Mouse (Mus musculus): ENCODE results near the gene Mthfd1l. TPM values are rescaled to one million over a fixed set of nuclear protein-coding genes. Genes with fewer than 3 reads are reported as not detected.

Mthfd1l gene
- under 1 TPM; 0.72 to 0.74 TPM for total RNA-seq (2021)
- long read RNA-seq, experiment 1, partial matches to known transcripts: 0 of 3 reads
- long read RNA-seq, experiment 1, other reads (novel, unspliced or antisense): 3 of 3 reads
- long read RNA-seq, experiment 2, partial matches to known transcripts: 0 of 1 reads
- long read RNA-seq, experiment 2, other reads (novel, unspliced or antisense): 1 of 1 reads

GRCm38 (mm10) chr10:3972981-3973588 lies at the start of gene Mthfd1l:
TSS of gene Mthfd1l (plus strand) at chr10:3973118.
- peak; percentile 62 to 70 for DNase-seq
- intact Hi-C loops (cut with DNase I): no loop called here

GRCm38 (mm10) chr10:3928008-3928545 lies 44.8 kb upstream of the Mthfd1l start:
- intact Hi-C loops (cut with DNase I): no loop called here

DNA sequence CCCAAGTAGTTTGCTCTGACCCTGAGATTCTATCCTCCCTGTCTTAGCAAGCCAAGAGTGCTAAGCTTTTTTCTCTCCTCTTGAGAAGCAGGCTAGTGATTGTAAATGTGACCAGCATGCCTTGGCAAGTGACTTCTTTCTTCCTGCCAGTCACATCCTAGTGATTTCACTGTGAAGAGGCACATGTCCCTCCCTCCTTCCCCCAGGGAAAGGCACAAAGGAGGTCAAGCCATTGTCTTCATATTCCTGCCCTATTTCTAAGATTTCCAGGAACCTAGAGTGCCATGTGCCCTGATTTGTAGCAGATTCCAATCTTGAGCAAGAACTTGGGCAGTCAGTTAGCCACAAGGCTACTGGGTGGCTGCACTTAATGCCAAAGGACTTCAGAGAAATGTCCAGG lies 41.1 kb upstream of the Mthfd1l start:
- DNase-seq: no peak
- intact Hi-C loops (cut with DNase I): no loop called here

More at GRCm38 (mm10) chr10:3928008-3928545, 44.8 kb upstream of the Mthfd1l start:
- DNase-seq: no peak

DNA sequence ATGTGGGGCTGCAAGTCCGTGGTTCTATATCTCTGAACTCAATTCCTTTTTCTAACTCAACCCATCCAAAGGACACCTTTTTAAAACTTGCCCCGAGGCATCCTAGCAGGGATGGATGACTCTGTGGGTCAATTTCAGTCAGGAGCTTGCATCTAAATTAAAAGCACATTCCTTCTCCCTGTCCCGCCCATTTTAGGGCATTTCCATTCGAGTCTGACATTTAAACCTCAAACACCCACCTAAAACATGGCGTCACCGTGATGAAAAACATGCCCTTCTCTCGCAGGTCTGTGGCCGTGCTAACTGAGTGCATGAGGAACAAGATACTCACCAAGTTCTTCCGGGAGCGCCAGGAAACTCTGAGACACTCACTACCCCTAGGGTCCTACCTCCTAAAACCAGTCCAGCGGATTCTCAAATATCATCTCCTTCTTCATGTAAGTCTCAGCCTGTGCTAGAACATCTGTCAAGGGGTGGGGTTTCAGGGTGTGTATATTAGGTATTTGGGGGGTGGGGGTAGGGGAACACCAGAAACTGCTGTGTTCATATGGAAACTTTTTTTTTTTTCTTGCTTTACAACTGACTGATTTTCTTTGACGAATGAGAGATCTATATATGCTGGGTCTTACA lies 39.5 kb upstream of the Mthfd1l start:
- intact Hi-C loops (cut with DNase I): no loop called here
- no peak for DNase-seq

DNA sequence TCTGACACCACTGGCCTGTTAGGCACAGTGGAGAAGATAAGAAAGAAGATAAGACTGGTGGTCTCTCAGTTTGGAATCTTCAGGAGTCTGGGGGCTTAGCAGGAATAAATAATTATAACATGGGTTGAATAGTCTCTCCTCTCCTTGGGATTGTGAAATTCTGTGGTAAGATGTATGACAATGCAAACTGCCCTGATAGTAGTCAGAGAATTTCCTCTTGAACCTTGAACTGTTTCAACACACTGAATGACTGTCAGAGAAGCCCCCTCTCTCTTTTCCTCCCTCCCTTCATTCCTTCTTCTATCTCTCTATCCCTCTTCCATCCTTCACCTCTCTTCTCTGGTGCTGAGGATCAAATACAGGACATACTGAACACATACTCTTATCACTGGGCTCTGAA lies 36.1 kb upstream of the Mthfd1l start:
- no peak for DNase-seq

DNA sequence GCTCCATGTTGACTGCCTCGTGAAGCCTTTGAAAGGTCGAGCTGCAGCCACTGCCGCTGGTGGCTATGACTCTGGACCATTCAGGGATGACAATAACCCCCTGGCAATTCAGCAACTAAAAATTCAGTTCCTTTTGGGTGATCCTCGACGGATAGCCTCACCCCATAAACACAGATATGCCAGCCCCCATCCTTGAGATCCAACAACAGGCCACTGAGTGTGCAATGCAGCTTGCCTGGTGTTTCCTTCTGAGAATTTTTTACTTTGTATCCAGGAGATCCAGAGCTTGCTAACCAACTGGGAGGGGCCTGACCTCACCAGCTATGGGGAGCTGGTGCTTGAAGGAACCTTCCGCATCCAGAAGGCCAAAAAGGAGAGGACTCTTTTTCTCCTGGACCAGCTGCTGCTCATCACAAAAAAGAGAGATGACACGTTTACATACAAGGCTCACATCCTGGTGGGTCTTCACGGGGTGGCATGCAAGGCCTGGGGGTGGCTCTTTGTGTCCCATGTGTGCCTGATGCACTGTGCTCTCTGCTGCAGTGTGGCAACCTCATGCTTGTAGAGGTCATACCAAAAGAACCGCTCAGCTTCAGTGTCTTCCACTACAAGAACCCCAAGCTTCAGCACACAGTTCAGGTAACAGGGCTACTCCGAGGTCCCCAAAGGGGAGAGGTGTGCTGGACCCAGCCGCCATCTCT lies 32.9 kb upstream of the Mthfd1l start:
- intact Hi-C loops (cut with DNase I): loop anchor here (2.0 to 5.0 kb wide), 3 partner anchors 133 to 608 kb away; partner anchors contain the start of gene Plekhg1
- DNase-seq: no peak

More for the DNA sequence above, 36.1 kb upstream of the Mthfd1l start:
- intact Hi-C loops (cut with DNase I): no loop called here

DNA sequence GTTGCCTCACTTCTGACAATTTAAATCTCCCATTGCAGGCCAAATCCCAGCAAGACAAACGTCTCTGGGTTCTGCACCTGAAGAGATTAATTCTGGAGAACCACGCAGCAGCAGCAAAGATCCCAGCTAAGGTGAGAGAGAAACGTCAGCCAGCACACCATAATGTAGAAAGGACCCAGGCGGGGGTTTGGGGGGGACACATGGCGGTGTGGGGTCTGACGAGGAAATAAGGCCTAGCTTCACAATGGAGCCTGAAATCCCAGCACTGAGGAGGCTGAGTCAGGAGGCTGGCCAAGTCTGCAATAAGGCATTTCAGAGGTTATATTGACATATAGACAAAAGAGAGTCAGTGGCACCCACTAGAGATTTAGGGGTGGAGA lies 32.3 kb upstream of the Mthfd1l start:
- DNase-seq: no peak
- intact Hi-C loops (cut with DNase I): loop anchor here (2.0 to 5.0 kb wide), 3 partner anchors 133 to 608 kb away; partner anchors contain the start of gene Plekhg1

DNA sequence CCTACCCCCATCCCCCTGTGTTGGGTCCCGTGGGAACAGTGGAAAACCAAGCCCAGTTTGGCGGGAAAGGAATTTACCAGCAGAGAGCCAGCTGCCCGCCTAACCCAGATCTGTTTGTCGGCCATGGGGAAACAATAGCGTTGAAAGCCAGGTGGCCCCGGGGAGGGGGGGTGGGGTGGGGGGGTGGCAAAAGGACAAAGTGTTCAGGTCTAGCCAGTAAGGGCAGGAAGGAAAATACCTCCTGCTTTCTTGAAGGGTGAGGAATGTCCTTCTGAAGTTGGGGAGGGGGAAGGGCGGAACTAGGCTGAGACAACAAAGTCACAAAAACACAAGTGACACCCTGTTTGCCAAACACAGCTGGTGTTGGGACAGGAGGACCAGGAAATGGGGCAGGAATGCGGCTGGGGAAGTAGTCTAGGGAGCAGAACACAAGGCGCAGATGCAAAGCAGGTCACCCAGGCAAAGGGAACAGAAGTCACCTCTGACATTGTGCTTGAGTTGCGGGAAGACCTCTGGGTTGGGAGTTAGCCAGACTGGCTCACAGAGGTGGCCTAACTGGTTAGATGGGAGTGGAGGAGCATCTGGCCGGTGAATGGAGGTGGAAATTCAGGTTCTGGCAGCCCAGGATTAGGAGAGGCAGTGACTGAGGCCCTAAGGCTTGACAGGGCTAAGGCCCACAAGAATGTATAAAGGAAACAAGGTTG lies 31.7 kb upstream of the Mthfd1l start:
- intact Hi-C loops (cut with DNase I): loop anchor here (2.0 to 5.0 kb wide), 3 partner anchors 134 to 609 kb away; partner anchors contain the start of gene Plekhg1
- peak in 1 of 2 experiments; percentile 17 for DNase-seq

GRCm38 (mm10) chr10:3942289-3942688 lies 30.6 kb upstream of the Mthfd1l start:
- intact Hi-C loops (cut with DNase I): loop anchor here (5.0 kb wide), 2 partner anchors 135 to 610 kb away; no protein-coding TSS in a partner anchor
- DNase-seq: no peak

DNA sequence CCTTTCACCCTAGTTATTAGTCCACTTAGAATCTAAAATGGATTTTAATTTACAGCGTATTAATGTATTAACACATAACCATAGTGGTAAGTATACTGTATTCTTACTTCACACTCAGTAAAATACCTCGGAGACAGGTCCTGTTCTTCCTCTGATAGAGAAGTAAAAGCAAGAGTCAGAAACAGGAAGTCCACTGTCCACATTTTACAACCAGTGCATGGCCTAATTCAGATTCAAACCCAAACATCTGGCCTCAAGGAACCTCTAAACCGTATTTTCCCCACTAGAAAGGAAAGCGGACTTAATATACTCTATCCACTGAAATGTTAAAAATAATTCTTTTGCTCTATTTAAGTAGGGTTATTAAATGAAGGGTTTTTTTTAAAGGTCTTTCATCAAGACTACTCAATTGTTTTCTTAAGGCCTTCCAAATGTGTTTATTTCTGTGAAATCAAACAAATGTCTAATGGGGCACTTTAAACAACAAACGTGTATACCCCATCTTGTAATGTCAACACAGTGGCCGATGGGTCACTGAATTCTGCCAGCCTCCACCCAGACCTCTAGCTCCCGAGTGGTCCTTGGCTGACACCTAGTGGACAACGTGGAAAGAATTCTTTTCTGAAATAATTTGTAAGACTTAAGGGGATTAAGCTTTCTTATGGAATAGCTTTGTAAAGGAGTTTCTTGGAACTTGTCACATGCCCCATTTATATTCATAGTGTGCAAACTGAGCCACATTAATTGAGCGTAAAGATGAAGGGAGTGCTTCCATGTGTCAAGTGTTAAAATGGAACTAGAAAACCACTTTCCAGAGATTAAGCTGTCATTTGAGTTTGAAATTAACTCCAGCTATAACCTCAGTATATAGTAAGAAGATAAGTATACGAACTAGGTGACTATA lies 29.2 kb upstream of the Mthfd1l start:
- intact Hi-C loops (cut with DNase I): loop anchor here (1.0 to 5.0 kb wide), 4 partner anchors 136 to 611 kb away; no protein-coding TSS in a partner anchor
- peak; percentile 34 to 58 for DNase-seq

DNA sequence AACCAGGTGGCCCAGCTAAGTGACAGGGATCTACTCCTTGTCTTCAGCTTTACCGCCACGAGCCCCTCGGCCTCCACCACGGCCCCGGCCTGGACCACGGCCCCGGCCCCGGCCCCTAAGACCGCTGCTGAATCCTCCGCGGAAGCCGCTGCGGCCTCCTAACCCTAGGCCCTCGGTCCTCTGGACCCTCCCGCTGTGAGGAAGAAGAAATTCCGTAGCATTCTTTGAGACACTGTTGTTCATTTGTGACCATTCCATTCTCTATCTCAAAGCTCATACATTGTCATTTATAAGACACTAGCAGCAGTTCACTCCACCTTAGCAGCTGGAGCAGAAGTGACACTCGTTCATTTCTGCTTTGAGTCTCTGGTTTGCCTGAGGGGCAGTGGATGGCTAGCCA lies 26.0 kb upstream of the Mthfd1l start:
- intact Hi-C loops (cut with DNase I): no loop called here
- no peak for DNase-seq

DNA sequence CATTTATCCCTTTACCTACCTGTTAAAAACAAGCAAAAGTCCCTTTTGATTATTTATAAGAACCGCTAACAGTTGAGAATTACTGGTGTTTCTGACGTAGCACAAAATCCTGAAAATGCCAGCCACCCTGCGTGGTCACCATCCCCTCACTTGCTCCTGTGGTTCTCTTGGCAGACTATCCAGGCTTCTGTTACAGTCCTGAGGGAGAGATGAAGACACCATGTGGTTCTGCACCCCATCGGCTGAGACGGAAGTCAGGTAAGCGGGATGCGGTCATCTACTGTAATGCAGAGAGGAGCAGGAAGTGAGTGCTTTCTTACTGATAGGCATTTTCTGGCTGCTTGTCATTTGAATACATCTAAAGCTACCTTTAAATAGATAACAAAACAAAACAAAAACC lies 25.6 kb upstream of the Mthfd1l start:
- DNase-seq: no peak
- intact Hi-C loops (cut with DNase I): no loop called here

GRCm38 (mm10) chr10:3949306-3949705 lies 23.6 kb upstream of the Mthfd1l start:
- intact Hi-C loops (cut with DNase I): no loop called here
- DNase-seq: no peak

DNA sequence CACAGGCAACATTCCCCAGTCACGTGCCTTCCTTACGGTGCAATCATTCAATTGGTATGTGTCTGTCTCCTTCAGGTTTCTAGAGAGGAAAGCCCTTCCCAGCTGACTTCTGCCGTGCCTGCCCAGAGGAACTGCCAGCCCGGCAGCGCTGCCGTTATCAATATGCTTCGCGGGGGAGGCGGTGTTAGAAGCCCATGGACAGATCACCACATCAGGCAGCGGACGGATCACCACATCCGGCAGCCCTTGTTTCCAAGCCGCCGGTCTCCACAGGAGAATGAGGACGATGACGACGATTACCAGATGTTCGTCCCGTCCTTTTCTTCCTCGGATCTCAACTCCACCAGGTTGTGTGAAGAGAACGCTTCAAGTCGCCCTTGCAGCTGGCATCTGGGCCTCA lies 16.4 kb upstream of the Mthfd1l start:
- intact Hi-C loops (cut with DNase I): no loop called here
- no peak for DNase-seq

GRCm38 (mm10) chr10:3958591-3958990 lies 14.3 kb upstream of the Mthfd1l start:
- intact Hi-C loops (cut with DNase I): no loop called here
- no peak for DNase-seq

GRCm38 (mm10) chr10:3969026-3969425 lies 3.9 kb upstream of the Mthfd1l start:
- DNase-seq: no peak
- intact Hi-C loops (cut with DNase I): no loop called here

- no peak for DNase-seq
- intact Hi-C loops (cut with DNase I): no loop called here
These were observed 681 bp upstream of the Mthfd1l start for GRCm38 (mm10) chr10:3972237-3972636.

- peak; percentile 78 to 86 for DNase-seq
- intact Hi-C loops (cut with DNase I): no loop called here
These were observed 712 bp downstream of the Mthfd1l start for GRCm38 (mm10) chr10:3973589-3974070.

GRCm38 (mm10) chr10:3974380-3974779 lies 1.5 kb downstream of the Mthfd1l start:
- intact Hi-C loops (cut with DNase I): no loop called here
- DNase-seq: no peak

Measured in gastrocnemius, postnatal 36 days (tissue).